Mouse (Mus musculus) thymus, adult 2 months (tissue): ENCODE data around the gene Mfsd4b3. TPM values are rescaled to one million over a fixed set of nuclear protein-coding genes. Genes with fewer than 3 reads are reported as not detected.
"Not testable (repeated sequence)": the region's sequence is repeated elsewhere in the genome, so short reads cannot be mapped to it uniquely, and the experiment has no call there.

Experiments used
- DNase-seq: peaks from one replicate; pipeline ENCODE4 v3.0.0; 2021
- H3K27ac ChIP-seq: fragments of 200-500 bp; 2 replicates; pipeline ENCODE4 v1.5.1; 2012; ENCODE audit warnings: low read length, control low read depth; ENCODE audit not compliant: control insufficient read depth, insufficient read depth
- H3K27me3 ChIP-seq: fragments of 200-500 bp; 2 replicates; pipeline ENCODE4 v1.6.1; 2012; ENCODE audit warnings: mild to moderate bottlenecking, low read length, moderate library complexity, mixed read lengths; ENCODE audit not compliant: control insufficient read depth, insufficient read depth
- H3K36me3 ChIP-seq: fragments of 200-500 bp; 2 replicates; pipeline ENCODE4 v1.6.1; 2012; ENCODE audit warnings: mild to moderate bottlenecking, low read length, moderate library complexity; ENCODE audit not compliant: control insufficient read depth, insufficient read depth
- H3K4me1 ChIP-seq: fragments of 200-500 bp; replicated peaks from 2 replicates; pipeline ENCODE4 v1.6.1; 2012; ENCODE audit warnings: low read length; ENCODE audit not compliant: control insufficient read depth, insufficient read depth
- H3K4me3 ChIP-seq: fragments of 200-500 bp; 2 replicates; pipeline ENCODE4 v1.5.1; 2012; ENCODE audit warnings: mild to moderate bottlenecking, low read length, control low read depth, moderate library complexity; ENCODE audit not compliant: control insufficient read depth, insufficient read depth
- CTCF ChIP-seq: fragments of 200-500 bp; IDR thresholded peaks from 2 replicates; pipeline ENCODE4 v1.5.1; 2012; ENCODE audit warnings: mild to moderate bottlenecking, control low read depth, low read length, moderate library complexity, borderline replicate concordance; ENCODE audit not compliant: control insufficient read depth, poor library complexity, insufficient read depth; ENCODE audit errors: extremely low read depth
- POLR2A ChIP-seq: fragments of 200-500 bp; IDR thresholded peaks from 2 replicates; pipeline ENCODE4 v1.6.1; 2012; ENCODE audit warnings: mild to moderate bottlenecking, low read length, control low read depth, moderate library complexity; ENCODE audit not compliant: control insufficient read depth, poor library complexity, insufficient read depth; ENCODE audit errors: extremely low read depth
- WGBS: fragments of 180-500 bp; shearing (Covaris S2); methylation state at CpG from one replicate; pipeline ENCODE4 v1.1.7; 2018; 5-methylcytosine and 5-hydroxymethylcytosine counted together
- polyA plus RNA-seq: library from polyadenylated mRNA; depleted of rRNA; stranded (reverse); fragments of >200 nt; gene quantifications from 2 replicates; pipeline ENCODE4 v1.2.3, GENCODE M21; 2012

Mfsd4b3 gene
- polyA plus RNA-seq, 1 experiment = 1.2 TPM

- Histone ChIP-seq H3K27me3 (no peaks in the 10 kb centered on the region), H3K36me3 (no peaks in the 10 kb centered on the region), H3K27ac (no peak overlapping the region), H3K4me1 (peaks cover 6% of the 10 kb centered on the region; the same call in 1 of the 2 replicates), H3K4me3 (no peak overlapping the region)
- no peak for DNase-seq
- TF ChIP-seq CTCF (no peak), POLR2A (no peak)
- WGBS = 25% methylated on average over 1 of the region's 1 CpGs
Measured at GRCm38 (mm10) chr10:39961906-39962305, 2.0 kb upstream of the Mfsd4b3 start.

GRCm38 (mm10) chr10:39960441-39960822 lies 479 bp upstream of the Mfsd4b3 start:
- WGBS = 57% methylated on average over 11 of the region's 11 CpGs
- no peak overlapping the region for H3K4me3 ChIP-seq
- TF ChIP-seq POLR2A (no peak), CTCF (no peak)
- DNase-seq = no peak
- H3K27me3 ChIP-seq = no peaks in the 10 kb centered on the region
- no peak overlapping the region for H3K27ac ChIP-seq
- H3K36me3 ChIP-seq = no peaks in the 10 kb centered on the region
- peaks cover 6% of the 10 kb centered on the region; the same call in 1 of the 2 replicates for H3K4me1 ChIP-seq

- no peaks in the 10 kb centered on the region for H3K27me3 ChIP-seq
- H3K4me1 ChIP-seq = peaks cover 6% of the 10 kb centered on the region; the same call in 1 of the 2 replicates
- H3K4me3 ChIP-seq = no peak overlapping the region
- TF ChIP-seq CTCF (no peak), POLR2A (no peak)
- no peak for DNase-seq
- no peaks in the 10 kb centered on the region for H3K36me3 ChIP-seq
- 36% methylated on average over 4 of the region's 4 CpGs for WGBS
- H3K27ac ChIP-seq = no peak overlapping the region
Measured at GRCm38 (mm10) chr10:39958266-39958665, 1.7 kb downstream of the Mfsd4b3 start.

GRCm38 (mm10) chr10:39956340-39956878 lies 3.5 kb downstream of the Mfsd4b3 start:
- no peak for DNase-seq
- TF ChIP-seq POLR2A = no peak
- TF ChIP-seq CTCF = no peak
- no peaks in the 10 kb centered on the region for H3K36me3 ChIP-seq
- no peak overlapping the region for H3K27ac ChIP-seq
- peaks cover 6% of the 10 kb centered on the region; the same call in 1 of the 2 replicates for H3K4me1 ChIP-seq
- H3K27me3 ChIP-seq = no peaks in the 10 kb centered on the region
- no peak overlapping the region for H3K4me3 ChIP-seq
- 63% methylated on average over 2 of the region's 2 CpGs for WGBS

GRCm38 (mm10) chr10:39955163-39955562 lies 4.8 kb downstream of the Mfsd4b3 start:
- no peaks in the 10 kb centered on the region for H3K36me3 ChIP-seq
- no peaks in the 10 kb centered on the region for H3K27me3 ChIP-seq
- no peak overlapping the region for H3K4me3 ChIP-seq
- no peak for DNase-seq
- no peak overlapping the region for H3K27ac ChIP-seq
- no peak for TF ChIP-seq CTCF
- H3K4me1 ChIP-seq = peaks cover 6% of the 10 kb centered on the region; the same call in 1 of the 2 replicates
- WGBS = 93% methylated on average over 2 of the region's 2 CpGs

GRCm38 (mm10) chr10:39949377-39949954 lies 10.5 kb downstream of the Mfsd4b3 start:
- 98% methylated on average over 2 of the region's 2 CpGs for WGBS
- H3K27ac ChIP-seq = no peak overlapping the region
- no peak for DNase-seq
- H3K27me3 ChIP-seq = no peaks in the 10 kb centered on the region
- no peak overlapping the region for H3K4me3 ChIP-seq
- TF ChIP-seq CTCF = no peak
- no peak for TF ChIP-seq POLR2A
- peaks cover 3% of the 10 kb centered on the region for H3K4me1 ChIP-seq
- no peaks in the 10 kb centered on the region for H3K36me3 ChIP-seq

- 97% methylated on average over 3 of the region's 3 CpGs for WGBS
- not testable (repeated sequence) for H3K4me1 ChIP-seq
Measured at GRCm38 (mm10) chr10:39947195-39947594, 12.8 kb downstream of the Mfsd4b3 start.

More at GRCm38 (mm10) chr10:39947195-39947594, 12.8 kb downstream of the Mfsd4b3 start:
- not testable (repeated sequence) for H3K4me3 ChIP-seq, H3K27me3 ChIP-seq, DNase-seq, H3K27ac ChIP-seq, H3K36me3 ChIP-seq
